Mouse (Mus musculus) lung, embryonic 14.5 days (tissue): ENCODE measurements at regions not wholly inside any gene's neighbourhood (a gene's known extent, or its start where the extent isn't known, plus 50 kb on each side); places are given as distances from the start of the nearest gene placed in this dataset.

Experiments
- ATAC-seq: fragments of 200-750 bp; cut with Nextera tagmentation; 2 replicates; pipeline ENCODE4 v1.8.0; 2017; ENCODE audit warnings: mild to moderate bottlenecking, moderate TSS enrichment, moderate library complexity; ENCODE audit not compliant: insufficient read depth
- DNase-seq: peaks from one replicate; pipeline ENCODE4 v3.0.0-alpha.2; 2015
- H3K27ac ChIP-seq: fragments of 300-500 bp; sonication (generic); 2 replicates; pipeline ENCODE4 v1.5.1; 2014; ENCODE audit warnings: low read depth, mild to moderate bottlenecking, moderate library complexity
- H3K27me3 ChIP-seq: fragments of 300-500 bp; sonication (generic); 2 replicates; pipeline ENCODE4 v1.6.1; 2014; ENCODE audit warnings: low read length, control low read depth; ENCODE audit not compliant: insufficient read depth
- H3K36me3 ChIP-seq: fragments of 300-500 bp; sonication (generic); 2 replicates; pipeline ENCODE4 v1.6.1; 2014; ENCODE audit warnings: control low read depth; ENCODE audit not compliant: insufficient read depth
- H3K4me1 ChIP-seq: fragments of 300-500 bp; sonication (generic); 2 replicates; pipeline ENCODE4 v1.6.1; 2014; ENCODE audit warnings: antibody characterized with exemption, control low read depth; ENCODE audit not compliant: insufficient read depth
- H3K4me2 ChIP-seq: fragments of 300-500 bp; sonication (generic); 2 replicates; pipeline ENCODE4 v1.6.1; 2014; ENCODE audit warnings: mild to moderate bottlenecking
- H3K4me3 ChIP-seq: fragments of 300-500 bp; sonication (generic); 2 replicates; pipeline ENCODE4 v1.5.1; 2014; ENCODE audit warnings: low read depth, low read length
- H3K9ac ChIP-seq: fragments of 300-500 bp; sonication (generic); 2 replicates; pipeline ENCODE4 v1.6.1; 2014
- H3K9me3 ChIP-seq: fragments of 300-500 bp; sonication (generic); 2 replicates; pipeline ENCODE4 v1.6.1; 2016; ENCODE audit warnings: low read depth, low read length, control low read depth
- CTCF ChIP-seq: IDR thresholded peaks from 2 replicates; pipeline ENCODE4 v1.5.1; 2016; ENCODE audit warnings: antibody characterized with exemption, low read depth
- WGBS: fragments of 180-500 bp; shearing (Covaris S2); extraction: QIAGEN DNeasy Blood & Tissue Kit; methylation state at CpG from one replicate; pipeline ENCODE4 v1.1.7; 2014; 5-methylcytosine and 5-hydroxymethylcytosine counted together

DNA sequence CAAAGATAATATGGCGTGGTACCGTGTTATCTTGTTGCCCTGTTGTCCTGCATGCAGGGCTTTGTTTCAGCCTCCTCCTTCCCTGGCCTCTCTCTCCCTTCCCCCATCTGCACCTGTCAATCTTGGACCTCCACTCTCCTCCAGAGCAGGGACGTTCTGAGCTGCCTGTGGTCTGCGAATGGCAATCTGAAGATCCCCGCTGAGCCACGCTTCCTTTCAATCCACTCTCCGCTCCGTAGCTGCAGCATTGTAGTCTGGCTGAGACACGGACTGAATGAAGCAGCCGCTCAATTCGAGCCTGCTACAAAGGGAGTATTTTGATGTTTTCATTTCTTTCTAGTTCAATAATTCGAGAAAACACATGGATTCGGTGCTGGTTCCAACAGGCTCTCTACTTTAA lies 74.5 kb downstream of the Tpra1 start:
- Histone ChIP-seq H3K9me3 (no peaks in the 10 kb centered on the region), H3K36me3 (no peaks in the 10 kb centered on the region), H3K4me1 (no peaks in the 10 kb centered on the region), H3K4me3 (no peak overlapping the region), H3K4me2 (no peak overlapping the region), H3K9ac (no peak overlapping the region), H3K27me3 (no peaks in the 10 kb centered on the region), H3K27ac (no peak overlapping the region)
- DNase-seq, result no peak
- WGBS, result 15% methylated on average over 13 of the region's 13 CpGs
- ATAC-seq, result no peak
- TF ChIP-seq CTCF, result no peak

DNA sequence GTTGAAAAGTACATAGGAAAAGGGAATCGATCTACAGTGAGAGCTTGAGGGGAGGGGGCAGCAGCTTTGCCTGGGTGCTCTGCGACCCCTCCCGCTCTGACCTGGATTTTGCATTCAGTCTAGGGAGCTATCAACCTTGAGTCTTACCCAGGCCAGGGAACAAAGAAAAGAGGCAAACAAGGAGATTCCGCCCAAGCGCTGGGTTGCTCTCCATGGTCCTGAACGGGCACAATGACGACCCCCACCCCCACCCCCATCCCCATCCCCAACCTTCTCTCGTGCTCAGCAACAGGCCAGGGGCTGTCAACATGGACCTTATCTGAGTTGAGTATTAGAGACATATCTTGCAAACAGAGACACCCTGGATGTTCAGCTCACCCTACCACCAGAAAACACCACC lies 74.9 kb downstream of the Tpra1 start:
- DNase-seq, result peak; percentile 70
- no peak for ATAC-seq
- Histone ChIP-seq H3K4me3 (no peak overlapping the region), H3K4me2 (no peak overlapping the region), H3K27me3 (no peaks in the 10 kb centered on the region), H3K9me3 (no peaks in the 10 kb centered on the region), H3K4me1 (no peaks in the 10 kb centered on the region), H3K36me3 (no peaks in the 10 kb centered on the region), H3K9ac (no peak overlapping the region), H3K27ac (no peak overlapping the region)
- 2% methylated on average over 8 of the region's 8 CpGs for whole genome bisulfite sequencing
- TF ChIP-seq CTCF, result no peak

DNA sequence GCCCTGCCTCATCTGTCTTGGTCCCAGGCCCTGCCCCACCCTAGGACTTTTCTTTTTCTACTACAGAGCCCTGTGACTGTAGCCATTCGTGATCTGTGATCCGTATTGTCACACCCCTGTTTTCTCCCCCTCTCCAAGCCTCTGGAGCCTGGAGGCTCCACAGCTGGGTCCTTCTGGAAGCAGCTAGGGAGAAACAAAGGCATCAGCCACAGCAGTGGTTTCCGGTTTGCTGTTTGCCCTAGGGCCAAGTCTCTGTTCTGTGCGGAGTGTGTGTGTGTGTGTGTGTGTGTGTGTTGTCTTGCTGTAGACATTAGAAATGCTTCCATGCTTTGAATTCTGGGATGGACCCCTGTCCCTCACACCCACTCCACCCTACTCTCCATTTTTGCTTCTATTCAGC lies 76.9 kb downstream of the Tpra1 start:
- H3K27ac ChIP-seq, result no peak overlapping the region
- H3K36me3 ChIP-seq, result no peaks in the 10 kb centered on the region
- no peak overlapping the region for H3K9ac ChIP-seq
- 36% methylated on average over 4 of the region's 4 CpGs for WGBS
- TF ChIP-seq CTCF, result no peak
- H3K9me3 ChIP-seq, result no peaks in the 10 kb centered on the region
- DNase-seq (peak; percentile 13), ATAC-seq (no peak)
- no peaks in the 10 kb centered on the region for H3K27me3 ChIP-seq
- no peak overlapping the region for H3K4me2 ChIP-seq
- no peak overlapping the region for H3K4me3 ChIP-seq
- no peaks in the 10 kb centered on the region for H3K4me1 ChIP-seq

DNA sequence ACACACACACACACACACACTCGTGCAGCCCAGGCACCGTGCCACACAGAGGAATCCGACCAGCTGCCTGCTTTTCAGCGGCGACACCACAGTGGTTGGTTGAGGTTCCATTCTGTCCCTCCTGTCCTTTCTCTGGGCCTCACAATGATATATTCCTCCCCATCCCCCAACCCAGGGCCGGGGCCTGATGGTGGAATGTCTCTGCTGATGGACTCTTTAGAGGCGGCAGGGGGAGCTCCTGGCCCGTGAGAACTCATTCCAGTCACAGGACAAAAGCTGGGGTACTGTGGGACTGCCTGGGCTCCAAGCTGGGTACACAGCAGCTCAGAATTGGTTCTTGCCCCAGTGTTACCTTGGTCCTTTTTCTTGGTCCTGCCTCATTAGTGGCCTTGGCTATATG lies 78.1 kb downstream of the Tpra1 start:
- Histone ChIP-seq H3K4me2 (no peak overlapping the region), H3K27ac (no peak overlapping the region), H3K9ac (no peak overlapping the region), H3K4me3 (no peak overlapping the region), H3K9me3 (no peaks in the 10 kb centered on the region), H3K4me1 (no peaks in the 10 kb centered on the region), H3K36me3 (no peaks in the 10 kb centered on the region), H3K27me3 (no peaks in the 10 kb centered on the region)
- TF ChIP-seq CTCF, result peak; percentile 78
- 2% methylated on average over 8 of the region's 8 CpGs for WGBS
- DNase-seq (peak; percentile 85), ATAC-seq (peak; percentile 88)

DNA sequence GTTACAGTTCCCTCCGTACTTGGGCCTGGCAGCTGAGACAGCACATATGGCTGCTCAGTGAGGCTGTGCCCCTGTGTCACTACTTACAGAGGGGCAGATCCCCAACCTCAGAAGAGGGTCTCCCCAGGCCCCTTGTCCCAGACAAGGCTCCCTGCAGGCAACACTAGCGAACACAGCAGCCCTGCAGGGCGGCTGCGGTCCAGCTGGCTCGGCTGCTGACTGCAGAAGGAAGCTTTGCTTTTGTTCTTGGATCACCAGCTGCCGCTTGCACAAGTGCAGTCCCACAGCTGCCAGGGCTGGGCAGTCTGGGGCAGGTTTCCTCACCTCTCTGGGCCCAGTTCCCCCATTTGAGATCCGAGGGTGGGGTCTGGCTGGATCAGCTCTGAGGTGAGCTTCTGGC lies 79.5 kb downstream of the Tpra1 start:
- Histone ChIP-seq H3K4me1 (no peaks in the 10 kb centered on the region), H3K4me3 (no peak overlapping the region), H3K9me3 (no peaks in the 10 kb centered on the region), H3K4me2 (no peak overlapping the region), H3K27ac (no peak overlapping the region), H3K9ac (no peak overlapping the region), H3K36me3 (no peaks in the 10 kb centered on the region), H3K27me3 (no peaks in the 10 kb centered on the region)
- peak; percentile 33 for DNase-seq
- 21% methylated on average over 7 of the region's 7 CpGs for WGBS
- no peak for TF ChIP-seq CTCF
- no peak for ATAC-seq

DNA sequence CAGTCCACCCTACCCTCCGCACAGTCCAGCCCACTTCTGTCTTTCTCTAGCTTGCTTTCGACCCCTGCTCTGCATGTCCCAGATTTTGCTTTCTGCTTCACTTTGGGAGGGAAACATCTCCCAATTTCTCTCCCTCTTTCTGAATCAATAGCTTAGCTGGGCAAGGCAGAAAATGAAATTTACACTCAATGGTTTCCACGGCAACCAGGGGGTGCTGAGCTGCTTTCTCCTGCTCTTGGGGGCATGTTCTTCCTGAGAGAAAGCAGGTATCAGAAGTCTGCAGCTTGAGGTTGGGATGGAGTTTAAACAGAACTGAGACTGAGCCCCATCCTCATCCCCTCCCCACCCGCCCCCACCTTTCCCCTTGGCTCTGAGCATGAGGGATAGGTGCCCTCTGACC lies 82.1 kb downstream of the Tpra1 start:
- Histone ChIP-seq H3K9ac (no peak overlapping the region), H3K27ac (no peak overlapping the region), H3K27me3 (no peaks in the 10 kb centered on the region), H3K36me3 (no peaks in the 10 kb centered on the region), H3K4me2 (no peak overlapping the region), H3K4me1 (no peaks in the 10 kb centered on the region), H3K9me3 (no peaks in the 10 kb centered on the region), H3K4me3 (no peak overlapping the region)
- DNase-seq, result no peak
- no peak for ATAC-seq
- no peak for TF ChIP-seq CTCF
- 66% methylated on average over 4 of the region's 4 CpGs for WGBS

DNA sequence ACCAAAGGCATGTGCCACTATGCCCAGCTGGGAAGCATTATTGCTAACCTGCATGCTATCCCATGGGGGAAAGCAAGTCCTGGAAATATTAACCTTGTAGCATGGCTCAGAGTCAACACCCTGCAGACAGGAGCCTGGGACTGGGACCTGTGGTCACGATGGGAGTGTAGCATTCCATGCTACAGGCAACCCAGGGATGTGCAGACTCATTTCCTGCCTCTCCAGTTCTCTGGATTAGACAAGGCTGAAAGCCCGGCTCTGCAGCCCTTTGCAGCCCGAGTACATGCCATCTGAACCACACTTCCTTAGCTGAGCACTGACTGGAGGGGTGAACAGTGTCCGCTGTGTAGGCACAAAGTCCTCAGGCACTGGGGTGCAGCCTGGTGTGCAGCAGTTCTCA lies 82.8 kb downstream of the Tpra1 start:
- no peaks in the 10 kb centered on the region for H3K36me3 ChIP-seq
- no peaks in the 10 kb centered on the region for H3K4me1 ChIP-seq
- H3K4me2 ChIP-seq, result no peak overlapping the region
- TF ChIP-seq CTCF, result no peak
- DNase-seq (no peak), ATAC-seq (no peak)
- no peak overlapping the region for H3K27ac ChIP-seq
- 39% methylated on average over 4 of the region's 4 CpGs for WGBS
- no peak overlapping the region for H3K4me3 ChIP-seq
- no peaks in the 10 kb centered on the region for H3K27me3 ChIP-seq
- no peak overlapping the region for H3K9ac ChIP-seq
- H3K9me3 ChIP-seq, result no peaks in the 10 kb centered on the region

DNA sequence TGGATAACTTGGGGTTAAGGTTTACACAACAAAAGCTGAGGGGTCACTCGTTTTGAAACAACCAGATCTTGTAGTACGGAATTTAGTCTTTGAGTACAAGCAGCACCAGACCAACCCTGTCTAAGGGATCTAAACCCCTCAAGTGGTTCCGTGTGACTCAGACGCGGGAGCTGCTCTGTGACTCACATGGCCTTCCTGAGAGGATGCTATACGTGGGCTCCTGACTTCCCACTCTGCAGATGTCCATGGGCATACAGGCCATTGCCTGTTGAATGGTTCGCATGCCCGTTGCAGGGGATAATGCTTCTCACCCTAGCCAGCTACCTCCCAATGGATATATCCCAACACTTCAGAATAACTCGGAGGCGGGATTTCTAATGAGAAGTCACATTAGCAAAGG lies 86.5 kb downstream of the Tpra1 start:
- WGBS, result 86% methylated on average over 10 of the region's 10 CpGs

More for the DNA sequence above, 86.5 kb downstream of the Tpra1 start:
- H3K4me3 ChIP-seq, result no peak overlapping the region
- H3K9me3 ChIP-seq, result no peaks in the 10 kb centered on the region
- H3K9ac ChIP-seq, result no peak overlapping the region
- TF ChIP-seq CTCF, result no peak
- H3K27ac ChIP-seq, result no peak overlapping the region
- H3K36me3 ChIP-seq, result no peaks in the 10 kb centered on the region
- no peak overlapping the region for H3K4me2 ChIP-seq
- ATAC-seq (no peak), DNase-seq (no peak)
- H3K27me3 ChIP-seq, result no peaks in the 10 kb centered on the region
- no peaks in the 10 kb centered on the region for H3K4me1 ChIP-seq
